Mouse (Mus musculus) ES-Bruce4 (cell line): ENCODE measurements around the gene Gp6. TPM values are rescaled to one million over a fixed set of nuclear protein-coding genes. Genes with fewer than 3 reads are reported as not detected.

Experiments used
- H3K27ac ChIP-seq: 2 replicates; pipeline ENCODE4 v1.5.1; 2012; ENCODE audit warnings: low read length, inconsistent platforms; ENCODE audit not compliant: insufficient read depth
- H3K27me3 ChIP-seq: 2 replicates; pipeline ENCODE4 v1.6.1; 2012; ENCODE audit warnings: mild to moderate bottlenecking, low read length, inconsistent platforms; ENCODE audit not compliant: control insufficient read depth, poor library complexity, insufficient read depth, severe bottlenecking
- H3K36me3 ChIP-seq: 2 replicates; pipeline ENCODE4 v1.6.1; 2012; ENCODE audit warnings: inconsistent platforms, mild to moderate bottlenecking, low read length, moderate library complexity; ENCODE audit not compliant: control insufficient read depth, poor library complexity, insufficient read depth, severe bottlenecking
- H3K4me1 ChIP-seq: one replicate; pipeline ENCODE4 v1.8.1; 2011; ENCODE audit warnings: low read length; ENCODE audit not compliant: control insufficient read depth, insufficient read depth
- H3K4me3 ChIP-seq: 2 replicates; pipeline ENCODE4 v1.5.1; 2011; ENCODE audit warnings: low read depth, mild to moderate bottlenecking, low read length
- H3K9ac ChIP-seq: 2 replicates; pipeline ENCODE4 v1.6.1; 2012; ENCODE audit warnings: low read depth, mild to moderate bottlenecking, inconsistent platforms; ENCODE audit not compliant: poor library complexity, severe bottlenecking
- H3K9me3 ChIP-seq: replicated peaks from 2 replicates; pipeline ENCODE4 v1.6.1; 2012; ENCODE audit warnings: mild to moderate bottlenecking, low read length, inconsistent platforms; ENCODE audit not compliant: control insufficient read depth, poor library complexity, insufficient read depth, severe bottlenecking
- CTCF ChIP-seq: IDR thresholded peaks from one replicate; pipeline ENCODE4 v1.8.1; 2011; ENCODE audit warnings: low read depth, low read length
- EP300 ChIP-seq: IDR thresholded peaks from 2 replicates; pipeline ENCODE4 v1.6.1; 2011; ENCODE audit warnings: low read depth, low read length; ENCODE audit not compliant: insufficient read depth
- POLR2A ChIP-seq: IDR thresholded peaks from one replicate; pipeline ENCODE4 v1.8.1; 2011; ENCODE audit warnings: low read length; ENCODE audit not compliant: insufficient read depth
- polyA plus RNA-seq: library from polyadenylated mRNA; stranded (reverse); fragments of >200 nt; gene quantifications from 2 replicates; pipeline ENCODE4 v1.2.4, GENCODE M21; 2011; ENCODE audit warnings: low read depth; ENCODE audit not compliant: missing spikeins, insufficient read depth, insufficient read length

The Gp6 gene
- not detected in 2 replicates for polyA plus RNA-seq

DNA sequence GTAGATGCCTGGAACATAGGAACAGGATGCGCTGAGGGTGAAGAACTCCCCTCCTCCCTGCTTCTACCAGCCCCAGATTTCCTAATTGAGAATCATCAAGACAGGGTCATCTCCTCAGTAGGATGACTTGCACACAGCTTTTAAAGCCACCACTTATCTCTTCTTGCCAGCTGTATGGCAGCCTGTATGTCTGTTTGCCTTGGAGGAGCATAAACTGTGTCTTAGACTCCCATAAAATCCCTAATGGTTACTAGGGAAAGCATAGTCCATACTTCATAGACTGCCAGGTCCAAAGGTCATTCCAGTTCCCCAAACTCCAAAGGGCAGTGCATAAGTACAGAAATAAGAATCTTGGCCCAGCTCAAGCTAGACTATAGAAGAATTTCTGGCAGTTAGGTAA is at the start of gene Gp6:
Gp6 (minus strand) TSS at position 15 of the 400 bp plus-strand sequence.
- no peaks in the 10 kb centered on the region for H3K27me3 ChIP-seq
- H3K4me1 ChIP-seq: no peaks in the 10 kb centered on the region
- no peak within 1 kb of the TSS for H3K27ac ChIP-seq
- TF ChIP-seq EP300 (no peak), CTCF (no peak), POLR2A (no peak)
- H3K4me3 ChIP-seq: no peak within 1 kb of the TSS
- no peaks in the 10 kb centered on the region; the same call in 1 of the 2 replicates for H3K9me3 ChIP-seq
- no peak within 1 kb of the TSS for H3K9ac ChIP-seq
- no peaks in the 10 kb centered on the region for H3K36me3 ChIP-seq

- Histone ChIP-seq H3K36me3 (peaks cover 12% of the 10 kb centered on the region), H3K27ac (no peak overlapping the region), H3K9ac (no peak overlapping the region), H3K4me1 (no peaks in the 10 kb centered on the region), H3K4me3 (no peak overlapping the region), H3K27me3 (no peaks in the 10 kb centered on the region), H3K9me3 (no peaks in the 10 kb centered on the region)
- TF ChIP-seq EP300 (no peak), CTCF (peak; percentile 58)
Observed at GRCm38 (mm10) chr7:4447138-4447537, 49.6 kb upstream of the Gp6 start.

DNA sequence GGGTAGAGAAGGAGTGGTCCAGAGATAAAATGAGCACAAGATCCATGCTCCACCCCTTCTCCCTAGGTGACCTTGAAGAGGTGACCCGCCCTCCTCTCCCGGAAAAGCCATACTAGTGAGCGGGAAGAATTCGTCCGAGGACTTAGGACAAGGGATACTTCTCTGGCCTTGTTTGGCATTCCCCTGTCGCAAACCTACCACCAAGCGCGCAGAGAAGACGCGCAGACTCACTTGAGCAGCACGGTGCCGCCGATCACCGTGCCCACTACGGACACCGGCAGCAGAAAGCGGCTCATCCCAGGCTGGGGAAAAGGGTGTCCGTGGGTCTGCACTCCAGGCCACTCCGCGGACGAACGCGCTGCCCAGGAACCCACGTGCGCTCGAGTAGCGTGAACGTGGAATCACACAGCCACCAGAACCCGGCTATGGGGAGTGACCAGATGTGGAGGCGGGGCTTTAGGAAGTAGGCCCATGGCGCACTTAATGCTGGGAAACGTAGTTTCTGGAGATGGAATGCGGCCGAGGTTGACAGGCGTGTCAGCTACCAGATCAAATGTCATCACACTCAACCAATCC is 47.8 kb upstream of the Gp6 start, which contains the start of gene Rdh13:
Rdh13 (minus strand) TSS at position 434 of the 576 bp plus-strand sequence.
- no peaks in the 10 kb centered on the region for H3K9me3 ChIP-seq
- H3K4me3 ChIP-seq: peak within 1 kb of the TSS; percentile 76
- H3K27me3 ChIP-seq: no peaks in the 10 kb centered on the region
- peak within 1 kb of the TSS; percentile 27 for H3K9ac ChIP-seq
- H3K36me3 ChIP-seq: peaks cover 18% of the 10 kb centered on the region
- H3K27ac ChIP-seq: peak within 1 kb of the TSS; percentile 22
- TF ChIP-seq EP300 (no peak), CTCF (no peak), POLR2A (no peak)
- H3K4me1 ChIP-seq: no peaks in the 10 kb centered on the region

- peaks cover 21% of the 10 kb centered on the region for H3K36me3 ChIP-seq
- no peaks in the 10 kb centered on the region for H3K4me1 ChIP-seq
- no peaks in the 10 kb centered on the region for H3K9me3 ChIP-seq
- H3K9ac ChIP-seq: no peak overlapping the region
- no peak overlapping the region for H3K4me3 ChIP-seq
- H3K27me3 ChIP-seq: no peaks in the 10 kb centered on the region
- TF ChIP-seq EP300: no peak
- no peak for TF ChIP-seq CTCF
- TF ChIP-seq POLR2A: no peak
- H3K27ac ChIP-seq: no peak overlapping the region
Observed at GRCm38 (mm10) chr7:4440549-4440948, 43.0 kb upstream of the Gp6 start.

DNA sequence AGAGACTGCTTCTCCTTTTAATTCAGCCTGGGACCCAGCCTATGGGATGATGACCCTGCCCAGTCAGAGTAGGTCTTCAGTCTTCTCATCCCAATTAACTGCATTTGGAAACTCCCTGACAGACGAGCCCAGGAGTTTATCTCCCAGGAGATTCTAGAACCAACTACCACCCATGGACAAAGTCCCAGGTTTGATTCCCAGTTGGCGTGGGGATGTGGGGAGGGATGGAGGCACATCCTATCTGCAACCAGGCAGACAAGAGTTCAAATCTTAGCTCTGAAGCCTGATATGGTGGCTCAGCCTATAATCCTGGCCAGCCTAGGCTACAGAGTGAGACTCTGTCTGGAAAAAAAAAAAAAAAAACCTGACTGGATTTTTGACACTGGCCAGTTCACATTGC is 40.2 kb upstream of the Gp6 start:
- H3K4me3 ChIP-seq: no peak overlapping the region
- TF ChIP-seq POLR2A (no peak), CTCF (no peak), EP300 (no peak)
- H3K9ac ChIP-seq: no peak overlapping the region
- H3K27ac ChIP-seq: no peak overlapping the region
- no peaks in the 10 kb centered on the region for H3K27me3 ChIP-seq
- no peaks in the 10 kb centered on the region for H3K4me1 ChIP-seq
- H3K9me3 ChIP-seq: no peaks in the 10 kb centered on the region
- H3K36me3 ChIP-seq: peaks cover 14% of the 10 kb centered on the region

DNA sequence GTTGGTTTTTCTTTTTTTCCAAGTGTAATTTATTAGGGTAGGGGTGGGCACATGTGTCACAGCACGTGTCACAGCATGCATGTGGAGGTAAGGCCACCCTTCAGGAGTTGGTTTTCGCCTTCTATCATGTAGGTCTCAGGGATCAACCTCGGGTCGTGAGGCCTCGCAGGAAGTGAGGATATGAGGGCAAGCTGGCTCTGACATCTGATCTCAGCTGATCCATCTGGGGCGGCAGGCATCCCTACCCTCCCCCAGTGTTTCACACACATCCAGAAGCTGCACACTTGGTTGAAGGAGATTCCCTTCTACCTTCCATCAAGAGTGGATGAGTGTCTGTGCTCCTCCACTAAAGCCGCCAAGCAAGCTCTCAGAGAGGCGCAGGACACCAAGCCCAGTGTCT is 34.5 kb upstream of the Gp6 start:
- Histone ChIP-seq H3K27me3 (no peaks in the 10 kb centered on the region), H3K4me1 (no peaks in the 10 kb centered on the region), H3K9me3 (0 out of 2 replicates have a peak, but pooled peaks cover 5% of the 10 kb centered on the region), H3K4me3 (no peak overlapping the region), H3K9ac (no peak overlapping the region), H3K27ac (no peak overlapping the region), H3K36me3 (peaks cover 23% of the 10 kb centered on the region)
- no peak for TF ChIP-seq CTCF
- no peak for TF ChIP-seq EP300
- TF ChIP-seq POLR2A: no peak
